Mouse (Mus musculus): Measurements from ENCODE around the gene Ubqln2.

DNA sequence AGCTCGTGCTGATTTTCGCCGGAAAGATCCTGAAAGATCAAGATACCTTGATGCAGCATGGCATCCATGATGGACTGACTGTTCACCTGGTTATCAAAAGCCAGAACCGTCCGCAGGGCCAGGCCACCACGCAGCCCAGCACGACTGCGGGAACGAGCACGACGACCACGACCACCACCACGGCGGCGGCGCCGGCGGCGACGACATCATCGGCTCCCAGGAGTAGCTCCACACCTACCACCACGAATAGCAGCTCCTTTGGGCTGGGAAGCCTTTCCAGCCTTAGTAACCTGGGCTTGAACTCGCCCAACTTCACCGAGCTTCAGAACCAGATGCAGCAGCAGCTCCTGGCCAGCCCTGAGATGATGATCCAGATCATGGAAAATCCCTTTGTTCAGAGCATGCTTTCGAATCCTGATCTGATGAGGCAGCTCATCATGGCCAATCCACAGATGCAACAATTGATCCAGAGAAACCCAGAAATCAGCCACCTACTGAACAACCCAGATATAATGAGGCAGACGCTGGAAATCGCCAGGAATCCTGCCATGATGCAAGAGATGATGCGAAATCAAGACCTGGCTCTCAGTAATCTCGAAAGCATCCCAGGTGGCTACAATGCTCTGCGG, 752 bp downstream of the Ubqln2 start:
- TF ChIP-seq CTCF (conservative IDR thresholded peaks at IDR 0.05; ENCODE audit: insufficient read depth, insufficient read length, low read depth, low read length) (no peak), POLR2A (IDR thresholded peaks at IDR 0.05; ENCODE audit: low read depth, low read length) (no peak)

All from kidney, adult 2 months (tissue).